Mouse (Mus musculus): ENCODE measurements around the gene St6galnac4. TPM values are rescaled to one million over a fixed set of nuclear protein-coding genes. Genes with fewer than 3 reads are reported as not detected.
A peak's percentile ranks its signal among the peaks of the same experiment; 100 is the strongest.

The St6galnac4 gene
- polyA plus RNA-seq, 1 experiment = 7.2 TPM

GRCm38 (mm10) chr2:32628044-32628550, 41.2 kb downstream of the St6galnac4 start:
- TF ChIP-seq POLR2A (IDR thresholded peaks at IDR 0.05; ENCODE audit: low read depth, low read length) = no peak
- no peak for TF ChIP-seq CTCF (conservative IDR thresholded peaks at IDR 0.05; ENCODE audit: insufficient read depth, insufficient read length, low read depth, low read length)
- no peak overlapping the region for H3K4me3 ChIP-seq (ENCODE audit: insufficient read depth, low read depth, low read length)
- H3K27ac ChIP-seq (ENCODE audit: insufficient read depth, low read depth, low read length) = peak overlapping the region; percentile 79
- 69% methylated on average over 4 of the region's 4 CpGs for WGBS
- DNase-seq = no peak
- no peaks in the 10 kb centered on the region for H3K27me3 ChIP-seq (replicated peaks; ENCODE audit: control insufficient read depth, insufficient read depth, low read length)
- no peaks in the 10 kb centered on the region for H3K4me1 ChIP-seq (ENCODE audit: control insufficient read depth, insufficient read depth, low read length)
- no peaks in the 10 kb centered on the region for H3K36me3 ChIP-seq (ENCODE audit: control insufficient read depth, insufficient read depth, low read length)

GRCm38 (mm10) chr2:32628729-32629128, 41.8 kb downstream of the St6galnac4 start:
- Histone ChIP-seq H3K4me3 (ENCODE audit: insufficient read depth, low read depth, low read length) (peak overlapping the region; percentile 15; the same call in 1 of the 2 replicates), H3K27ac (ENCODE audit: insufficient read depth, low read depth, low read length) (peak overlapping the region; percentile 79; the same call in 1 of the 2 replicates)

GRCm38 (mm10) chr2:32629276-32629976, 42.5 kb downstream of the St6galnac4 start:
- Histone ChIP-seq H3K4me3 (ENCODE audit: insufficient read depth, low read depth, low read length) (no peak overlapping the region; the same call in 1 of the 2 replicates), H3K27me3 (replicated peaks; ENCODE audit: control insufficient read depth, insufficient read depth, low read length) (no peaks in the 10 kb centered on the region), H3K4me1 (ENCODE audit: control insufficient read depth, insufficient read depth, low read length) (no peaks in the 10 kb centered on the region), H3K27ac (ENCODE audit: insufficient read depth, low read depth, low read length) (no peak overlapping the region), H3K36me3 (ENCODE audit: control insufficient read depth, insufficient read depth, low read length) (no peaks in the 10 kb centered on the region)
- 63% methylated on average over 9 of the region's 9 CpGs for WGBS
- TF ChIP-seq POLR2A (IDR thresholded peaks at IDR 0.05; ENCODE audit: low read depth, low read length) (no peak), CTCF (conservative IDR thresholded peaks at IDR 0.05; ENCODE audit: insufficient read depth, insufficient read length, low read depth, low read length) (no peak)
- DNase-seq = peak; percentile 66

More at GRCm38 (mm10) chr2:32628729-32629128, 41.8 kb downstream of the St6galnac4 start:
- Histone ChIP-seq H3K4me1 (ENCODE audit: control insufficient read depth, insufficient read depth, low read length) (no peaks in the 10 kb centered on the region), H3K36me3 (ENCODE audit: control insufficient read depth, insufficient read depth, low read length) (no peaks in the 10 kb centered on the region), H3K27me3 (replicated peaks; ENCODE audit: control insufficient read depth, insufficient read depth, low read length) (no peaks in the 10 kb centered on the region)
- TF ChIP-seq CTCF (conservative IDR thresholded peaks at IDR 0.05; ENCODE audit: insufficient read depth, insufficient read length, low read depth, low read length) (no peak), POLR2A (IDR thresholded peaks at IDR 0.05; ENCODE audit: low read depth, low read length) (no peak)
- WGBS = 37% methylated on average over 5 of the region's 5 CpGs
- peak; percentile 77 for DNase-seq

- H3K4me1 ChIP-seq (ENCODE audit: control insufficient read depth, insufficient read depth, low read length) = no peaks in the 10 kb centered on the region
- no peaks in the 10 kb centered on the region for H3K36me3 ChIP-seq (ENCODE audit: control insufficient read depth, insufficient read depth, low read length)
- no peaks in the 10 kb centered on the region for H3K27me3 ChIP-seq (replicated peaks; ENCODE audit: control insufficient read depth, insufficient read depth, low read length)
- TF ChIP-seq CTCF (conservative IDR thresholded peaks at IDR 0.05; ENCODE audit: insufficient read depth, insufficient read length, low read depth, low read length) = no peak
- TF ChIP-seq POLR2A (IDR thresholded peaks at IDR 0.05; ENCODE audit: low read depth, low read length) = no peak
- 81% methylated on average over 9 of the region's 9 CpGs for WGBS
- no peak overlapping the region for H3K4me3 ChIP-seq (ENCODE audit: insufficient read depth, low read depth, low read length)
- no peak for DNase-seq
- no peak overlapping the region for H3K27ac ChIP-seq (ENCODE audit: insufficient read depth, low read depth, low read length)
These were observed 43.1 kb downstream of the St6galnac4 start for GRCm38 (mm10) chr2:32630036-32630435.

GRCm38 (mm10) chr2:32631046-32631445, 44.2 kb downstream of the St6galnac4 start:
- 83% methylated on average over 10 of the region's 10 CpGs for WGBS
- Histone ChIP-seq H3K27ac (ENCODE audit: insufficient read depth, low read depth, low read length) (no peak overlapping the region), H3K4me3 (ENCODE audit: insufficient read depth, low read depth, low read length) (no peak overlapping the region), H3K4me1 (ENCODE audit: control insufficient read depth, insufficient read depth, low read length) (no peaks in the 10 kb centered on the region), H3K36me3 (ENCODE audit: control insufficient read depth, insufficient read depth, low read length) (no peaks in the 10 kb centered on the region), H3K27me3 (replicated peaks; ENCODE audit: control insufficient read depth, insufficient read depth, low read length) (no peaks in the 10 kb centered on the region)
- TF ChIP-seq POLR2A (IDR thresholded peaks at IDR 0.05; ENCODE audit: low read depth, low read length) = no peak
- TF ChIP-seq CTCF (conservative IDR thresholded peaks at IDR 0.05; ENCODE audit: insufficient read depth, insufficient read length, low read depth, low read length) = no peak
- DNase-seq = no peak

GRCm38 (mm10) chr2:32631737-32632394, 45.0 kb downstream of the St6galnac4 start:
- no peak overlapping the region for H3K4me3 ChIP-seq (ENCODE audit: insufficient read depth, low read depth, low read length)
- DNase-seq = peak; percentile 85
- no peaks in the 10 kb centered on the region for H3K27me3 ChIP-seq (replicated peaks; ENCODE audit: control insufficient read depth, insufficient read depth, low read length)
- 37% methylated on average over 7 of the region's 7 CpGs for WGBS
- no peak for TF ChIP-seq POLR2A (IDR thresholded peaks at IDR 0.05; ENCODE audit: low read depth, low read length)
- peak; percentile 97 for TF ChIP-seq CTCF (conservative IDR thresholded peaks at IDR 0.05; ENCODE audit: insufficient read depth, insufficient read length, low read depth, low read length)
- H3K27ac ChIP-seq (ENCODE audit: insufficient read depth, low read depth, low read length) = no peak overlapping the region
- no peaks in the 10 kb centered on the region for H3K4me1 ChIP-seq (ENCODE audit: control insufficient read depth, insufficient read depth, low read length)
- no peaks in the 10 kb centered on the region for H3K36me3 ChIP-seq (ENCODE audit: control insufficient read depth, insufficient read depth, low read length)

- DNase-seq = peak; percentile 86
- TF ChIP-seq POLR2A (IDR thresholded peaks at IDR 0.05; ENCODE audit: low read depth, low read length) (no peak), CTCF (conservative IDR thresholded peaks at IDR 0.05; ENCODE audit: insufficient read depth, insufficient read length, low read depth, low read length) (no peak)
- no peaks in the 10 kb centered on the region for H3K36me3 ChIP-seq (ENCODE audit: control insufficient read depth, insufficient read depth, low read length)
- H3K27me3 ChIP-seq (replicated peaks; ENCODE audit: control insufficient read depth, insufficient read depth, low read length) = no peaks in the 10 kb centered on the region
- WGBS = 72% methylated on average over 5 of the region's 5 CpGs
- no peaks in the 10 kb centered on the region for H3K4me1 ChIP-seq (ENCODE audit: control insufficient read depth, insufficient read depth, low read length)
- no peak overlapping the region for H3K4me3 ChIP-seq (ENCODE audit: insufficient read depth, low read depth, low read length)
- H3K27ac ChIP-seq (ENCODE audit: insufficient read depth, low read depth, low read length) = peak overlapping the region; percentile 82
These were observed 46.8 kb downstream of the St6galnac4 start for GRCm38 (mm10) chr2:32633660-32634059.

Data from kidney, adult 2 months (tissue).